Mouse (Mus musculus) 3T3-L1 (cell line): Measurements from ENCODE around the gene Nmt1.

ENCODE experiments used
- DNase-seq: peaks from one replicate; pipeline ENCODE4 v3.0.0-alpha.2; 2015; ENCODE audit warnings: low read depth, low spot score

The Nmt1 gene

DNA sequence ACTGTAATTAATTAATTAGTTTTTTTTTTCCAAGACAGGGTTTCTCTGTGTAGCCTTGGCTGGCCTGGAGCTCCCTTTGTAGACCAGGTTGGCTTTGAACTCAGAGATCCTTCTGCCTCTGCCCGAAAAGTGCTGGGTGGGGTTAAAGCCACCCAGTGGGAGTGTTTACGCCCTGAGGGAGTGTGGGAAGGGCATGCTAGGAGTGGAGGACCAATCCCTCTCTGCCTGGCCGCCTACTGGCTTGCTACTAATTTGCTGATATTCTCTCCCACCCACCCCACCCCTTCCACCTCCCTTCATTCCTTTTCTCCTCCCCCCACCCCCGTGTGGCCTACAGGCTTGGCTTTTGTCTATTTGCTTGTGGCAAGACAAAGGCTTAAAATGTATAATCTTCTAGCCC is 78.4 kb downstream of the Nmt1 start:
- no peak for DNase-seq

GRCm38 (mm10) chr11:103111301-103111700 is 83.3 kb downstream of the Nmt1 start:
- DNase-seq, result no peak

- DNase-seq, result no peak
Observed at GRCm38 (mm10) chr11:103111881-103112551, 84.0 kb downstream of the Nmt1 start.

GRCm38 (mm10) chr11:103112552-103112912 is 84.5 kb downstream of the Nmt1 start:
- DNase-seq, result no peak

GRCm38 (mm10) chr11:103113005-103113404 is 85.0 kb downstream of the Nmt1 start:
- no peak for DNase-seq

DNA sequence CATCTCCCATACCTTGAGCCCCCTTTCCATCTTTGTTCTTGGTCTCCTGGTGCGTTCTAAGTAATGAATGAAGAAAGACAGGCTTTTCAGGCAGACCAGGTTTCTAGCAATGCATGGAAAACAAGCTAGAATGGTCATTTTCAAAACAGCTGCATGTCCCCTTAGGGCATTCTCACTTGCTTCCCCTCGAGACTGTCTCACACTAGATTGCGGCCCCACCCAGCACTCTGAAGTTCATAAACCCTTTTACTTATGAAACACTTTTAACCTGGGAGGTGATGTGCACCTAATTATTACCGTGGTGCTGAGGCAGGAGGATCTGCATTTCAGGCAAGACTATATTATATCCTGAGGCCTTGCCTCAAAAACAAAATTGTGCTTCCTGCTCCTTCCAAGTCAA is 85.8 kb downstream of the Nmt1 start:
- DNase-seq, result peak; percentile 19

- DNase-seq, result peak; percentile 35
Observed at GRCm38 (mm10) chr11:103114270-103114943, 86.4 kb downstream of the Nmt1 start.

- peak; percentile 94 for DNase-seq
Observed at GRCm38 (mm10) chr11:103115163-103116007, 87.4 kb downstream of the Nmt1 start.

GRCm38 (mm10) chr11:103116008-103116818 is 88.2 kb downstream of the Nmt1 start, which contains the start of gene Hexim1:
TSS of gene Hexim1 (plus strand) at chr11:103116231.
- peak; percentile 100 for DNase-seq

DNA sequence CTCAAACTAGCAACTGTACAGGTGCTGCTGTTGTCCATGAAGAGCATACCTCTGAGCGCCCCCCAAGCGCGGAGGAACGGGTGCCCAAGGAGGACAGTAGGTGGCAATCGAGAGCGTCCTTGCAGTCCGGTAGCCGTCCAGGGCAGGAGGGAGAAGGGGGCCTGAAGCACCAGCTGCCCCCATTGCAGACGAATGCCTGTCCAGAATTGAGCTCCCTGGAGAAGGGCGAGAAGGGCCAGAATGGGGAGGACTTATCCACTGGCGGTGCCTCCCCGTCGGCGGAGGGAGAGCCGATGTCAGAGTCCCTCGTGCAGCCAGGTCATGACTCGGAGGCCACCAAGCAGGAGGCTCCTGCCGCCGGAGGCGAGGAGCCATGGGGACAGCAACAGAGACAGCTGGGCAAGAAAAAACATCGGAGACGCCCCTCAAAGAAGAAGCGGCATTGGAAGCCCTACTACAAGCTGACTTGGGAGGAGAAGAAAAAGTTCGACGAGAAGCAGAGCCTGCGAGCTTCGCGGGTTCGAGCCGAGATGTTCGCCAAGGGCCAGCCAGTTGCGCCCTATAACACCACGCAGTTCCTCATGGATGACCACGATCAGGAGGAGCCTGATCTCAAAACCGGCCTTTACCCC is 89.1 kb downstream of the Nmt1 start:
- peak; percentile 85 for DNase-seq

GRCm38 (mm10) chr11:103117591-103118009 is 89.6 kb downstream of the Nmt1 start:
- peak; percentile 50 for DNase-seq
